Mouse (Mus musculus): ENCODE measurements around the gene Wdr81. TPM values are rescaled to one million over a fixed set of nuclear protein-coding genes. Genes with fewer than 3 reads are reported as not detected.

Wdr81 gene
- polyA plus RNA-seq, 1 experiment: 4.9 TPM

DNA sequence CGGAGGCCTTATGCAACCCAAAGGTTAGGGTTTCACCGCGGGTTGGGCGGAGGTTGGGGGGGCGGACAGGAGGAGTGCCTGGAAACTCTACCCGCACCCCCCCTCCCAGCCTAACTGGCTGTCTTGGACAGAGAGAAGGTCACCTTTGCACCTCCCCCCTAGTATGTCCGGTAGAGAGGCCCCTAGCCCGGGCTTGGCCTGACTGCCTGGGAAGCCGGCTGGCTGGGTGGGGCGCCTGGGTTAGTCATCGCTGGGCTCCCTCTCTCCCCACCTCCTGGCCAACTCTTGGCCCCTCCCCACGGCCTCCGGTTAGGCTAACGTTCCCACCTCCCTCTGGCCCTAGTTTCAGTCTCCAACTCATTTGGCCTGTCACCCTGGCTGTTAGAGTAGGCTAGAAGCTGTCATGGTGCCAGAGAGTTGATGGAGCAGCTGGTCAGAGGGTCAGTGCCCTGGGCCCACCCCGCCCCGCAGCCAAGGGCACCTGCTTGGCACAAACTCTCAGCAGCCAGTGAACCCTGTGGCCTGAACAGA lies 7.8 kb upstream of the Wdr81 start:
- Histone ChIP-seq H3K4me3 (ENCODE audit: low read depth, low read length) (peak overlapping the region; percentile 63), H3K36me3 (ENCODE audit: control insufficient read depth, insufficient read depth, low read length, poor library complexity, severe bottlenecking) (peaks cover 5% of the 10 kb centered on the region), H3K27me3 (ENCODE audit: control insufficient read depth, insufficient read depth, low read length, poor library complexity, severe bottlenecking) (no peaks in the 10 kb centered on the region), H3K27ac (ENCODE audit: insufficient read depth, low read length) (peak overlapping the region; percentile 92), H3K4me1 (ENCODE audit: control insufficient read depth, insufficient read depth, low read length) (no peaks in the 10 kb centered on the region), H3K9ac (ENCODE audit: low read depth, poor library complexity, severe bottlenecking) (peak overlapping the region; percentile 70), H3K9me3 (replicated peaks; ENCODE audit: control insufficient read depth, insufficient read depth, low read length, poor library complexity, severe bottlenecking) (no peaks in the 10 kb centered on the region)
- TF ChIP-seq EP300 (IDR thresholded peaks at IDR 0.05; ENCODE audit: insufficient read depth, low read depth, low read length) (peak; percentile 57; the same call in 1 of the 2 replicates), POLR2A (IDR thresholded peaks at IDR 0.05; ENCODE audit: insufficient read depth, low read length) (no peak)

DNA sequence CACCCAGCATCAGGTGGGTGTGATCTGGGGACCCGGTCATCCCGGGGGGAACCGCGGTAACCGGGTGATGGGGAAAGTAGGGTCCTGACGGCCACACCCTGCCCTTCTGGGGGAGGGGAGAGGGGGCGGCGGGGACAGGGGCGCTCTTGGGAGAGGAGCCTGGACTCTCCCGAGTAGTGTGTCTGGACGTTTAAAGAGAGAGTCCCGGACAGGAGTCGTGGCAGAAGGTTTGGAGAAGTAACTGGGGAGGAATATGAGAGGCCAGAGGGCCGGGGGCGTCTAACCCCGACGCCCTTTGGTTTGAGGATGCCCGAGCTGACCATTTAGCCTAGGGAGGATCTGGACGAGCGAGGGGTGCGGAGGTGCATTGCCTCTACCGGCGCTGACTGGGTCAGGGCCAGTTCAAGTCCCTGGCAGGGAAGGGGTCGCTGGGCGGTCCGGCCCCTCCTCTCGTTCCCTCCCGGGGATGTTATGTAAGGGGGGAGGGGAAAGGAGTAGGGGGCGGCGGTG lies 7.3 kb upstream of the Wdr81 start:
- Histone ChIP-seq H3K27me3 (ENCODE audit: control insufficient read depth, insufficient read depth, low read length, poor library complexity, severe bottlenecking) (no peaks in the 10 kb centered on the region), H3K27ac (ENCODE audit: insufficient read depth, low read length) (peak overlapping the region; percentile 61), H3K4me3 (ENCODE audit: low read depth, low read length) (peak overlapping the region; percentile 63), H3K4me1 (ENCODE audit: control insufficient read depth, insufficient read depth, low read length) (no peaks in the 10 kb centered on the region), H3K9ac (ENCODE audit: low read depth, poor library complexity, severe bottlenecking) (peak overlapping the region; percentile 70), H3K9me3 (replicated peaks; ENCODE audit: control insufficient read depth, insufficient read depth, low read length, poor library complexity, severe bottlenecking) (no peaks in the 10 kb centered on the region), H3K36me3 (ENCODE audit: control insufficient read depth, insufficient read depth, low read length, poor library complexity, severe bottlenecking) (peaks cover 5% of the 10 kb centered on the region)
- no peak for TF ChIP-seq EP300 (IDR thresholded peaks at IDR 0.05; ENCODE audit: insufficient read depth, low read depth, low read length)
- no peak for TF ChIP-seq CTCF (IDR thresholded peaks at IDR 0.05; ENCODE audit: low read depth, low read length)
- TF ChIP-seq POLR2A (IDR thresholded peaks at IDR 0.05; ENCODE audit: insufficient read depth, low read length): no peak

- H3K9ac ChIP-seq (ENCODE audit: low read depth, poor library complexity, severe bottlenecking): peak within 1 kb of the TSS; percentile 92
- TF ChIP-seq POLR2A (IDR thresholded peaks at IDR 0.05; ENCODE audit: insufficient read depth, low read length) (peak; percentile 53), EP300 (IDR thresholded peaks at IDR 0.05; ENCODE audit: insufficient read depth, low read depth, low read length) (peak; percentile 47; the same call in 1 of the 2 replicates), CTCF (IDR thresholded peaks at IDR 0.05; ENCODE audit: low read depth, low read length) (no peak)
Observed at GRCm38 (mm10) chr11:75460844-75461742, 6.6 kb upstream of the Wdr81 start, which contains the start of gene Tlcd2. Tlcd2 (plus strand) TSS chr11:75461715.

DNA sequence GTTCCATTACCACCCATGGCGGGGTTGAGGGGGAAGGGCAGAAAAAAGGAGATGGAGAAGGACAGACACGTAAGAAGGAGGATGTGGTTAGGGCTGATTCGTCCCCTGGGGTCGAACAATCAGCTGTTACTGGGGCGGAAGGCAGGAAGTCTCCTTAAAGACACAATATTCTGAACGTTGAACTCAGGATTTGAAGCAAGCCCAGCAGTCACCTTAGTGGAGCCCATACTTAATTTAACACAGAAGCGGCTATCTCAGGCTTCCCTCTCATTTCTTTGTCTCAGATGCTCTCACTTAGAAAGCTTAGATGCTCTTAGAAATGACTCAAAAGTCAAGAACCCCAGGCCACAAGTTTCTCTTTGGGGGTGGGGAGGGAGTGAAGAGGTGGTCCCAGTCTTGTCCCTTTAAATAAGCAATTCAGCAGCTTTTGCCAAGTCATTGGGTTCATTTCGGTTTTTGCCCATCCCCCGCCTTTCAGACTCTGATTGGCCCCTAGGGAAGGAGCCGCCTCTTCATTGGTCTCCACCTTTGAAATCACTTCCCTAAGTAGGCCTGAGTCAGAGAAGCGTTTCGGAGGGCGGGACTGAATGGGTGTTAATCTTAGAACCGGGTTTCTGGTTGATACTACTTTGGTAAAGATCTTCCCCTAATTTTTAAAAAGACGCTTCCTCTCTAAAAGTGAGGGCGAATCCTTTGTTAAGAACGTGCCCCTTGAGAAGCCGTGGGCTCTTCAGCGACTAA lies 5.8 kb upstream of the Wdr81 start:
- Histone ChIP-seq H3K27ac (ENCODE audit: insufficient read depth, low read length) (peak overlapping the region; percentile 95), H3K4me3 (ENCODE audit: low read depth, low read length) (peak overlapping the region; percentile 76), H3K4me1 (ENCODE audit: control insufficient read depth, insufficient read depth, low read length) (no peaks in the 10 kb centered on the region), H3K27me3 (ENCODE audit: control insufficient read depth, insufficient read depth, low read length, poor library complexity, severe bottlenecking) (no peaks in the 10 kb centered on the region), H3K9ac (ENCODE audit: low read depth, poor library complexity, severe bottlenecking) (peak overlapping the region; percentile 92), H3K36me3 (ENCODE audit: control insufficient read depth, insufficient read depth, low read length, poor library complexity, severe bottlenecking) (peaks cover under 1% of the 10 kb centered on the region), H3K9me3 (replicated peaks; ENCODE audit: control insufficient read depth, insufficient read depth, low read length, poor library complexity, severe bottlenecking) (no peaks in the 10 kb centered on the region)
- TF ChIP-seq EP300 (IDR thresholded peaks at IDR 0.05; ENCODE audit: insufficient read depth, low read depth, low read length): no peak
- TF ChIP-seq POLR2A (IDR thresholded peaks at IDR 0.05; ENCODE audit: insufficient read depth, low read length): peak; percentile 31
- TF ChIP-seq CTCF (IDR thresholded peaks at IDR 0.05; ENCODE audit: low read depth, low read length): no peak

More at GRCm38 (mm10) chr11:75460844-75461742, 6.6 kb upstream of the Wdr81 start, which contains the start of gene Tlcd2:
- no peaks in the 10 kb centered on the region for H3K4me1 ChIP-seq (ENCODE audit: control insufficient read depth, insufficient read depth, low read length)
- no peaks in the 10 kb centered on the region for H3K9me3 ChIP-seq (replicated peaks; ENCODE audit: control insufficient read depth, insufficient read depth, low read length, poor library complexity, severe bottlenecking)
- H3K4me3 ChIP-seq (ENCODE audit: low read depth, low read length): peak within 1 kb of the TSS; percentile 76
- peaks cover 5% of the 10 kb centered on the region for H3K36me3 ChIP-seq (ENCODE audit: control insufficient read depth, insufficient read depth, low read length, poor library complexity, severe bottlenecking)
- no peaks in the 10 kb centered on the region for H3K27me3 ChIP-seq (ENCODE audit: control insufficient read depth, insufficient read depth, low read length, poor library complexity, severe bottlenecking)
- peak within 1 kb of the TSS; percentile 93 for H3K27ac ChIP-seq (ENCODE audit: insufficient read depth, low read length)

DNA sequence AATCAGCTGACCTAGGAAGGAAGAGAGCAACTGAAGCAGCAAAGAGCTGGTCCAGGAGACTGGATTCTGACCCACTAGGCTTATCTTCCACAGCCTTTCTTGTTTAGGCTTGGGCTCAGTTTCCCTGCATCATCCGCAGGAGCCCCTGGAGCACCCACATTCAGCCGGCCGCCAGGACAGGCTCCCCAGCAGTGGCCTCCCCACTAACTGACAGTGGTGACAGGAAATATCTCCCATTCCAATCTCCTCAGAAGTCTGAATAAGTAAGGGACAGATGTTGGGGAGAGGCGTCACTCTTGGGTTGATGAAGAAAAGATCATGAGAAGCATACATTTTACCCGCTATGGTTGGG lies 5.2 kb upstream of the Wdr81 start:
- Histone ChIP-seq H3K4me3 (ENCODE audit: low read depth, low read length) (peak overlapping the region; percentile 66), H3K27ac (ENCODE audit: insufficient read depth, low read length) (peak overlapping the region; percentile 95), H3K4me1 (ENCODE audit: control insufficient read depth, insufficient read depth, low read length) (no peaks in the 10 kb centered on the region), H3K36me3 (ENCODE audit: control insufficient read depth, insufficient read depth, low read length, poor library complexity, severe bottlenecking) (no peaks in the 10 kb centered on the region), H3K9me3 (replicated peaks; ENCODE audit: control insufficient read depth, insufficient read depth, low read length, poor library complexity, severe bottlenecking) (no peaks in the 10 kb centered on the region), H3K27me3 (ENCODE audit: control insufficient read depth, insufficient read depth, low read length, poor library complexity, severe bottlenecking) (no peaks in the 10 kb centered on the region), H3K9ac (ENCODE audit: low read depth, poor library complexity, severe bottlenecking) (peak overlapping the region; percentile 92)
- TF ChIP-seq POLR2A (IDR thresholded peaks at IDR 0.05; ENCODE audit: insufficient read depth, low read length): no peak
